Mouse (Mus musculus) liver, postnatal 0 days (tissue): Measurements from ENCODE around the gene Psmd3. TPM values are rescaled to one million over a fixed set of nuclear protein-coding genes. Genes with fewer than 3 reads are reported as not detected.
"Not testable (repeated sequence)": the region's sequence is repeated elsewhere in the genome, so short reads cannot be mapped to it uniquely, and the experiment has no call there.

Experiments used
- ATAC-seq: fragments of 200-750 bp; cut with Nextera tagmentation; 2 replicates; pipeline ENCODE4 v1.8.0; 2017; ENCODE audit warnings: mild to moderate bottlenecking, moderate library complexity
- DNase-seq: peaks from one replicate; pipeline ENCODE4 v3.0.0-alpha.2; 2016
- H3K27ac ChIP-seq: fragments of 300-500 bp; sonication (generic); 2 replicates; pipeline ENCODE4 v1.5.1; 2014; ENCODE audit warnings: antibody characterized with exemption, moderate library complexity, mild to moderate bottlenecking, low read depth
- H3K27me3 ChIP-seq: fragments of 300-500 bp; sonication (generic); 2 replicates; pipeline ENCODE4 v1.6.1; 2014; ENCODE audit warnings: low read length, control low read depth, mixed read lengths; ENCODE audit not compliant: insufficient read depth
- H3K36me3 ChIP-seq: fragments of 300-500 bp; sonication (generic); replicated peaks from 2 replicates; pipeline ENCODE4 v1.6.1; 2014; ENCODE audit warnings: mild to moderate bottlenecking, control low read depth, low read length, moderate library complexity, mixed read lengths; ENCODE audit not compliant: insufficient read depth
- H3K4me1 ChIP-seq: fragments of 300-500 bp; sonication (generic); 2 replicates; pipeline ENCODE4 v1.6.1; 2014; ENCODE audit warnings: antibody characterized with exemption, mild to moderate bottlenecking, control low read depth; ENCODE audit not compliant: insufficient read depth
- H3K4me2 ChIP-seq: fragments of 300-500 bp; sonication (generic); 2 replicates; pipeline ENCODE4 v1.6.1; 2014; ENCODE audit warnings: low read depth, mild to moderate bottlenecking, low read length, moderate library complexity, mixed read lengths
- H3K4me3 ChIP-seq: fragments of 300-500 bp; sonication (generic); 2 replicates; pipeline ENCODE4 v1.5.1; 2014; ENCODE audit warnings: low read depth, low read length
- H3K9ac ChIP-seq: fragments of 300-500 bp; sonication (generic); replicated peaks from 2 replicates; pipeline ENCODE4 v1.6.1; 2014; ENCODE audit warnings: mild to moderate bottlenecking, moderate library complexity
- H3K9me3 ChIP-seq: fragments of 300-500 bp; sonication (generic); 2 replicates; pipeline ENCODE4 v1.6.1; 2016; ENCODE audit warnings: mild to moderate bottlenecking, control low read depth, low read length, mixed read lengths
- CTCF ChIP-seq: sonication (generic); IDR thresholded peaks from 2 replicates; pipeline ENCODE4 v1.5.1; 2016; ENCODE audit warnings: antibody characterized with exemption, low read depth
- EP300 ChIP-seq: IDR thresholded peaks from 2 replicates; pipeline ENCODE4 v1.6.1; 2016; ENCODE audit warnings: antibody characterized with exemption, low read depth, mild to moderate bottlenecking
- WGBS: fragments of 180-500 bp; shearing (Covaris S2); extraction: QIAGEN DNeasy Blood & Tissue Kit; methylation state at CpG from one replicate; pipeline ENCODE4 v1.1.7; 2014; ENCODE audit not compliant: insufficient replicate concordance; 5-methylcytosine and 5-hydroxymethylcytosine counted together
- polyA plus RNA-seq: library from polyadenylated mRNA; unstranded; fragments of >200 nt; fragmentation: Nextera tagmentation; extraction: Ambion mirVana; gene quantifications from 2 replicates; pipeline ENCODE4 v1.2.1, GENCODE M21; 2015

Psmd3 gene
- polyA plus RNA-seq, 1 experiment from 2014 or later = 71.0 TPM

DNA sequence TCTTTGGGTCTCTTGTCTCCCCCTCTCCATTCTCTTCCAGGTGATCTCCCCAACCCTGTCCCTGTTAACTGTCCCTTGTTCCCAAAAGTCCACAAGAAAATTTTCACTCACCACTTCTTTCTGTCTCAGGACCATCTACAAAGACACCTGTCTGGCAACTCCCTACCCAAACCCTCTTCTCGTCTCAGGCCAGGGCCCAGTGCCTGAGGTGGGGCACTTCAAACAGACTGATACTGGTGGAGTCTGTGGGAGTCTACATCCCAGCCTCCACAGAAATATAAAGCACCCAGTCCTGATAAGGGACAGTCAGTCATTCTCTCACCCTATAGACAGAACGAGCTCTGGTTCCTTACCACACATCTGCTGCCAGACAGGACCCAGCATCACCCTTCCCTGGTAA is 35.9 kb upstream of the Psmd3 start, which contains the start of gene Gsdma2:
Gene Gsdma2, plus strand, starts transcription at position 301 of the 400 bp plus-strand sequence.
- Histone ChIP-seq H3K27me3 (peaks cover 3% of the 10 kb centered on the region; the same call in 1 of the 2 replicates), H3K4me2 (no peak within 1 kb of the TSS), H3K4me1 (no peaks in the 10 kb centered on the region), H3K9me3 (no peaks in the 10 kb centered on the region), H3K27ac (no peak within 1 kb of the TSS), H3K9ac (no peak within 1 kb of the TSS), H3K4me3 (no peak within 1 kb of the TSS), H3K36me3 (no peaks in the 10 kb centered on the region)
- WGBS = 39% methylated on average over 2 of the region's 2 CpGs
- ATAC-seq (no peak), DNase-seq (no peak)
- TF ChIP-seq CTCF = no peak
- TF ChIP-seq EP300 = no peak

DNA sequence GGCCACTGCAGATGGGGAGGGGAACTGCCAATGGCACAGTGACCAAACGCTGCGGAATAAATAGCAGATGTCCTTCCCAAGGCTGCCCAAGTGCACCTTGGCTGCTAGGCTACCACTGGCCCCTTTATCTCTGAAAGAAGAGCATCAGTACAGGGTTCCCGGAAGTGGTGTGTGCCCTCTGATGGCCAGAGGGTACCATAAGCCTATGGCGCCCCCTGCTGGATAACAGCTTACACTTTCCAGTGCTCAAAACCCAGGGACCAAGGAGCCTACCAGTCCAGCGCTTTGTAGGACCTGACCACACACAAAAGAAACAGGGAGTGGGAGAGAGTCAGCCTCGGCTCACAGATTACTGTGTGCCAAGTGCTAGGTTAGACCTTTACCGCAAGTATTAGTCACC is 27.3 kb upstream of the Psmd3 start:
- peak; percentile 69 for DNase-seq
- not testable (repeated sequence) for H3K4me2 ChIP-seq, H3K9me3 ChIP-seq, H3K27me3 ChIP-seq, H3K9ac ChIP-seq, H3K27ac ChIP-seq, H3K36me3 ChIP-seq, H3K4me3 ChIP-seq, H3K4me1 ChIP-seq
- ATAC-seq = peak; percentile 56
- WGBS = 6% methylated on average over 7 of the region's 7 CpGs
- peak; percentile 80 for TF ChIP-seq CTCF

DNA sequence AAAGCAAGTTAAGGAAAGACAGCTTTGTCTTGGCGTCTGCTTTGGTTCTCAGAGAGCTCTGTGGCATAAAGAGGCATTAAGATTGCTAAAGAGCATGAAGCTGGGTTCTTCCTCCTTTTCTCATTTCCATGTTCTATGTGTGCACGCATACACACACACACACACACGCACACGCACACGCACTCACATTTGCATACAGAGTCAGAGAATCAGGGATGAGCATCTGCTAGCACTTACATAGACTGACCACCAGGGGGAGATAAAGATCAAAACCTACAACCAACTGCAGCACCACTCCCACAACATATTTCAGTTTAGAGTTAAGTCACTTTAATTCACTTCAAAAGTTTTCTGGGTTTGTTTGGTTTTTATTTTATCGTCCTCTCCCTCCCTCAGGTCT is 21.8 kb upstream of the Psmd3 start:
- no peak overlapping the region for H3K9ac ChIP-seq
- 0 out of 2 replicates have a peak, but pooled peaks cover 2% of the 10 kb centered on the region for H3K27me3 ChIP-seq
- TF ChIP-seq CTCF (peak; percentile 88), EP300 (no peak)
- no peak overlapping the region for H3K27ac ChIP-seq
- H3K4me2 ChIP-seq = 0 out of 2 replicates have a peak overlapping the region, but pooled peaks have one; percentile 29
- 0 out of 2 replicates have a peak, but pooled peaks cover 2% of the 10 kb centered on the region for H3K4me1 ChIP-seq
- no peak overlapping the region for H3K4me3 ChIP-seq
- no peaks in the 10 kb centered on the region for H3K36me3 ChIP-seq
- DNase-seq (peak; percentile 49), ATAC-seq (peak; percentile 47; the same call in 1 of the 2 replicates)
- 6% methylated on average over 6 of the region's 6 CpGs for WGBS
- no peaks in the 10 kb centered on the region for H3K9me3 ChIP-seq

DNA sequence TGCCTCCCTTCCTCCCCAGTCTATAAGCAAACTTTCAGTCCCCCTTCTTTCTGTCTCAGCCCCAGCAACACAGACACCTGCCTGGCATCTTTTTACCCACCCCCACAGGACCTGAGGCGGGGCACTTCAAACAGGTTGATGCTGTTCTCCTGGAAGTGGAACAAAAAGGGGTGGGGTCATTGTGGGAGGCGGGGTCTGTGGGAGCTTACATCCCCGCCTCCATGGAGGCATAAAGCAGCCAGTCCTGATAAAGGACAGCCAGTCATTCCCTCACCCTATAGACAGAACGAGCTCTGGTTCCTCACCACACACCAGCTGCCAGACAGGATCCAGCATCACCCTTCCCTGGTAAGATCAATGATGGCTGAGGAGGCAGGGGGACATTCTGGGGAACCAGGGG is 18.3 kb upstream of the Psmd3 start, which contains the start of gene Gsdma:
Gene Gsdma, plus strand, starts transcription at position 261 of the 400 bp plus-strand sequence.
- whole genome bisulfite sequencing = 37% methylated on average over 4 of the region's 4 CpGs
- no peak within 1 kb of the TSS for H3K27ac ChIP-seq
- no peaks in the 10 kb centered on the region for H3K36me3 ChIP-seq
- no peaks in the 10 kb centered on the region for H3K9me3 ChIP-seq
- peaks cover 13% of the 10 kb centered on the region for H3K27me3 ChIP-seq
- no peak within 1 kb of the TSS for H3K4me2 ChIP-seq
- TF ChIP-seq CTCF (no peak), EP300 (no peak)
- H3K4me1 ChIP-seq = 0 out of 2 replicates have a peak, but pooled peaks cover 2% of the 10 kb centered on the region
- DNase-seq (no peak), ATAC-seq (no peak)
- H3K9ac ChIP-seq = no peak within 1 kb of the TSS
- no peak within 1 kb of the TSS for H3K4me3 ChIP-seq

DNA sequence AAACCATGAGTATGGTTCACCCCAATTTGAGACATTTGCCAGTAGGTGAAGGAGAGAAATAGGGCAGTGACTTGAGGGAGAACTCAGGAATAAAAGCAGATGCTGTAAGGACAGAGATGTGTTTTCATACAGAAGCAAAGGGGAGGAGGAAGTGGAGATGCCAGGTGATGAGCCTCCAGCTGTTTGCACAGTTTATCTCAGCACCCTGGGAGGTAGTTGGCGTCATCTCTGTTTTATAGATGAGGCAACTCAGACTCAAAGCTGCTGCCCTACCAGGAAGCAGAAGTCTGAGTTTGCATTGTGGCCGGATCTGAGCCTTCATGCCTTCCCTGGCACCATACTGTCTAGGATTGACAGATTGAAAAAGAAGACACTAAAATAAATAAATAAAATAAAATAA is 13.4 kb upstream of the Psmd3 start:
- TF ChIP-seq CTCF (no peak), EP300 (no peak)
- H3K4me1 ChIP-seq = no peaks in the 10 kb centered on the region; the same call in 1 of the 2 replicates
- no peak overlapping the region for H3K4me3 ChIP-seq
- DNase-seq (no peak), ATAC-seq (no peak)
- no peak overlapping the region for H3K27ac ChIP-seq
- no peaks in the 10 kb centered on the region for H3K9me3 ChIP-seq
- no peaks in the 10 kb centered on the region for H3K36me3 ChIP-seq
- no peak overlapping the region for H3K9ac ChIP-seq
- H3K27me3 ChIP-seq = peaks cover 16% of the 10 kb centered on the region
- H3K4me2 ChIP-seq = no peak overlapping the region
- whole genome bisulfite sequencing = 32% methylated on average over 2 of the region's 2 CpGs

GRCm38 (mm10) chr11:98671284-98671815 is 11.0 kb upstream of the Psmd3 start:
- DNase-seq (no peak), ATAC-seq (0 out of 2 replicates have a peak, but pooled peaks have one; percentile 33)
- H3K27me3 ChIP-seq = peaks cover 13% of the 10 kb centered on the region

More at GRCm38 (mm10) chr11:98671284-98671815, 11.0 kb upstream of the Psmd3 start:
- no peak overlapping the region for H3K4me2 ChIP-seq
- no peaks in the 10 kb centered on the region; the same call in 1 of the 2 replicates for H3K4me1 ChIP-seq
- H3K9ac ChIP-seq = no peak overlapping the region
- H3K27ac ChIP-seq = no peak overlapping the region
- no peak for TF ChIP-seq CTCF
- TF ChIP-seq EP300 = no peak
- H3K9me3 ChIP-seq = no peaks in the 10 kb centered on the region
- 40% methylated on average over 3 of the region's 3 CpGs for WGBS
- no peaks in the 10 kb centered on the region for H3K36me3 ChIP-seq
- H3K4me3 ChIP-seq = no peak overlapping the region
